Mouse (Mus musculus): Measurements from ENCODE around the gene Grem1. TPM values are rescaled to one million over a fixed set of nuclear protein-coding genes. Genes with fewer than 3 reads are reported as not detected.
A peak's percentile ranks its signal among the peaks of the same experiment; 100 is the strongest.

Gene Grem1
- polyA plus RNA-seq, 1 experiment, result 0.04 TPM

DNA sequence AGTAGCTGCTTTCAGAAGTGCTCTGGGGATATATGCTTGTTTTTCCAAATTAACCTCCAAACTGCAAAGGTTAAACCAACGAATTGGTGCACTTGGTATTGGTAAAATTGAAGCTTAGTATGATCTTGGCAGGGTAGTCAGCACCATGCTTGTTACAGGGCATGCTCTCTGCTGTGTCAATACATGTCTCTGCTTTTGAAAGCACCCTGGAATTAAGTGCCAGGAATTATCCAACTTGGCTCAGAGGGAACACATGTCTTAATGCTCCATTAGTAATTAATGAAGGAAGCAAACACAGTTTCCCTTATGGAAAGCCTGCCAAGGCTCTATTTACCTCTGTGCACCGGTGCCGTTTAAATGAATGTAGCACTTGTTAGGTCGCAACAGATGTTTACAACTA lies 36.7 kb upstream of the Grem1 start:
- H3K27me3 ChIP-seq (ENCODE audit: control insufficient read depth, insufficient read depth, low read length), result no peaks in the 10 kb centered on the region
- H3K36me3 ChIP-seq (ENCODE audit: control insufficient read depth, insufficient read depth, low read length), result no peaks in the 10 kb centered on the region
- H3K27ac ChIP-seq (ENCODE audit: control insufficient read depth, insufficient read depth, low read depth, low read length), result no peak overlapping the region
- peaks cover 5% of the 10 kb centered on the region for H3K4me1 ChIP-seq (ENCODE audit: control insufficient read depth, insufficient read depth, low read length)
- TF ChIP-seq POLR2A (IDR thresholded peaks at IDR 0.05; ENCODE audit: control insufficient read depth, low read depth, low read length), result no peak
- no peak overlapping the region for H3K4me3 ChIP-seq (ENCODE audit: control insufficient read depth, low read depth, low read length)

DNA sequence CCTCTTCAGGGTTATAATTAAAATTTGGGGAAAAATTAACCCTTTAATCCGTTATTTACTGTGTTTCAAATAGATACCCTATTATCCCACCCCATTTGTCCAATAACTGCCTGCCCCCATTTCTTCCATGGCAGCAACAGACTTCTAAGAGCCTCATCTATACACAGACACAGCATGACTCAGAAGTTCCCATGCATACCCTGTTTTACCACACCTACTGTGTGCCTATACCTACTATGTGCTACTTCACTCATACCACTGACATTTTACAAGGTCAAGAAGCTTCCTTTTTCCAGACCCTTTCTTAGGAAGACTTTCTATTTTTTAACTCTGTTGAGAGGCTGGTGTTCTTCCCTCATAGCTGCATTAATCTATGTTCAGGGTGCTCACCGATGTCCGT lies 35.1 kb upstream of the Grem1 start:
- peaks cover 4% of the 10 kb centered on the region for H3K4me1 ChIP-seq (ENCODE audit: control insufficient read depth, insufficient read depth, low read length)
- no peaks in the 10 kb centered on the region for H3K27me3 ChIP-seq (ENCODE audit: control insufficient read depth, insufficient read depth, low read length)
- H3K4me3 ChIP-seq (ENCODE audit: control insufficient read depth, low read depth, low read length), result no peak overlapping the region
- no peaks in the 10 kb centered on the region for H3K36me3 ChIP-seq (ENCODE audit: control insufficient read depth, insufficient read depth, low read length)
- TF ChIP-seq CTCF (IDR thresholded peaks at IDR 0.05; ENCODE audit: control insufficient read depth, insufficient read depth, insufficient replicate concordance, low read depth, low read length) (no peak), POLR2A (IDR thresholded peaks at IDR 0.05; ENCODE audit: control insufficient read depth, low read depth, low read length) (no peak)
- no peak overlapping the region for H3K27ac ChIP-seq (ENCODE audit: control insufficient read depth, insufficient read depth, low read depth, low read length)

DNA sequence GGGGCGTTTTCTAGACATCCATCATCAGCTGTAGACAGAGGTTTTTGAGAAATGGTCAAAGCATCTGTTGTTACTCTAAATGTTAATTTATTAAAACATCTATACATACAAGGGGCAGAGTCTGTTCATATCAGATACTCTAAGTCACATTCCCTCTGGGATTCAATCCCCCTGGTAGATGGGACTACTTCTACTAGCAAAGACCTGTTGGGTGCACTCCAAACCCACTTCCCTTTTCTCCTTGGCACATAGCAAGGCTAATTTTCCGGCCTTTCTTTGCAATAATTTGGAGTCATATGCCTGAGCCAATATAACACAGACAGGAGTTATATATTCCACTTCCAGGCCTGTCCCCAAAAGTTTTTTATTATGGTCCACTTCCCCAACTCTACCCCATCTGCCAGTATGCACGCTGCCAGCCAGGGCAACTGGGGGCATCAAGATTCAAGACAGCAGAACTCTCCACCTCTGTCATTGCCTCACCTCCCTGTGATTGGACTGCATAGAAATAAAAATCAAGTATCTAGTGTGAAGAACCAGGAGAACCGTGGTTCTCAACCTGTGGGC lies 30.5 kb upstream of the Grem1 start:
- TF ChIP-seq CTCF (IDR thresholded peaks at IDR 0.05; ENCODE audit: control insufficient read depth, insufficient read depth, insufficient replicate concordance, low read depth, low read length) (no peak), POLR2A (IDR thresholded peaks at IDR 0.05; ENCODE audit: control insufficient read depth, low read depth, low read length) (no peak)
- no peaks in the 10 kb centered on the region for H3K27me3 ChIP-seq (ENCODE audit: control insufficient read depth, insufficient read depth, low read length)
- H3K27ac ChIP-seq (ENCODE audit: control insufficient read depth, insufficient read depth, low read depth, low read length), result no peak overlapping the region
- H3K4me3 ChIP-seq (ENCODE audit: control insufficient read depth, low read depth, low read length), result no peak overlapping the region
- H3K36me3 ChIP-seq (ENCODE audit: control insufficient read depth, insufficient read depth, low read length), result no peaks in the 10 kb centered on the region
- H3K4me1 ChIP-seq (ENCODE audit: control insufficient read depth, insufficient read depth, low read length), result no peaks in the 10 kb centered on the region

DNA sequence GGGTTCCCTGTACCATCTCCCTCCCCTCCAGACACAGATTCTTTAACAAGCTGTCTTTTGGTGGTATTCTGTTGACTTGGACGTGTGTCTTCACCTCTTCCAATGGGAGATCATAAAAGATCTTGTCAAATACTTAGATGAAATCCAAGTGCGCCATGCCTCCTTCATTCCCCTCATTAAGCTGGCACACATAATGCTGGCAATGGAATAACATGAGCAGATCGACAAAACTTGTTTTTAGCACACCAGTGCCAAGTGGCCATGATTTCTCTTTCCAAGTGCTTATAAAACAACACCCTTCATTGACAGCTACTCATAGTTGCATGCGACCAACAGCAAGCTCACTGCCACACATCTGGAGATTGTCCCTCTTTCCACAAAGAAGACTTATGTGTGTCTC lies 29.4 kb upstream of the Grem1 start:
- H3K4me1 ChIP-seq (ENCODE audit: control insufficient read depth, insufficient read depth, low read length), result no peaks in the 10 kb centered on the region
- H3K27me3 ChIP-seq (ENCODE audit: control insufficient read depth, insufficient read depth, low read length), result no peaks in the 10 kb centered on the region
- H3K27ac ChIP-seq (ENCODE audit: control insufficient read depth, insufficient read depth, low read depth, low read length), result no peak overlapping the region
- TF ChIP-seq POLR2A (IDR thresholded peaks at IDR 0.05; ENCODE audit: control insufficient read depth, low read depth, low read length), result no peak
- no peak for TF ChIP-seq CTCF (IDR thresholded peaks at IDR 0.05; ENCODE audit: control insufficient read depth, insufficient read depth, insufficient replicate concordance, low read depth, low read length)
- H3K36me3 ChIP-seq (ENCODE audit: control insufficient read depth, insufficient read depth, low read length), result no peaks in the 10 kb centered on the region
- no peak overlapping the region for H3K4me3 ChIP-seq (ENCODE audit: control insufficient read depth, low read depth, low read length)

DNA sequence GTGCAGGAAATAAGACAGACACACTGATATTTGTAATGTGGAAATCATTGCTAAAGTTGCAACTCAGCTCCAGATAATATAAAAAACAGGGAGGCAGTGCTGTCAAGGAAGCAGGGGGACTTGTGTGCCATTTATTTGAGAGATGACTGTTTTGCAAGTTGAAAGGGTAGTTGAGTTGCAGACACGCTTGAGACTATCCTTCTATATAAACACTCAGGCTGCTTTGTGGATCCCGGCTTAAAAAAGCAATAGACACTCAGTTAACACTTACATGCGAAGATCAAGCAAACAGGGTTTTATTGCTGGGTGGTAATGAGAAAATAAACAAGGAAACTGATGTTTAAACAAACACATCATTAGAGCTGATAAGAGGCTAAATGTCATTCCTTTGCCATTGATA lies 26.4 kb upstream of the Grem1 start:
- no peaks in the 10 kb centered on the region for H3K27me3 ChIP-seq (ENCODE audit: control insufficient read depth, insufficient read depth, low read length)
- no peaks in the 10 kb centered on the region for H3K36me3 ChIP-seq (ENCODE audit: control insufficient read depth, insufficient read depth, low read length)
- H3K27ac ChIP-seq (ENCODE audit: control insufficient read depth, insufficient read depth, low read depth, low read length), result no peak overlapping the region
- no peak overlapping the region for H3K4me3 ChIP-seq (ENCODE audit: control insufficient read depth, low read depth, low read length)
- H3K4me1 ChIP-seq (ENCODE audit: control insufficient read depth, insufficient read depth, low read length), result no peaks in the 10 kb centered on the region
- no peak for TF ChIP-seq CTCF (IDR thresholded peaks at IDR 0.05; ENCODE audit: control insufficient read depth, insufficient read depth, insufficient replicate concordance, low read depth, low read length)
- TF ChIP-seq POLR2A (IDR thresholded peaks at IDR 0.05; ENCODE audit: control insufficient read depth, low read depth, low read length), result no peak

DNA sequence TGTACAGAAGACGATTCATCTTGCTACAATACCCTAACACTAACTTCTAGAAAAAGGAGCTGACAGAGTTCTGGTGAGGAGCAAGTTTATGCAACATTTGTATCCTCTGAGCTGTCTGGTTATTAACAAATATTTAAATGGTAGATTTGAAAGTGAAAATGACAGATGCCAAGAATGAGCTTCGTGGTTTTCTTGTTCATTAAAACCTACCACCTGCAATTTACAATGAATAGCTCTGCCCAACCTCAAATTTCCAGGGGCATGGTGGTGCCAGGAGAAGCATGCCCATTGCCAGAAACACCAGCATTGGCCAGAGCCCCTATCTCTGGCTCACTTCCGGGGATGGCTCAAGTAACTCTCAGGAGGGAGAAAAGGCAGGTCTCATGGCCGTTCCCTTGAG lies 23.1 kb upstream of the Grem1 start:
- Histone ChIP-seq H3K36me3 (ENCODE audit: control insufficient read depth, insufficient read depth, low read length) (no peaks in the 10 kb centered on the region), H3K27ac (ENCODE audit: control insufficient read depth, insufficient read depth, low read depth, low read length) (no peak overlapping the region), H3K27me3 (ENCODE audit: control insufficient read depth, insufficient read depth, low read length) (no peaks in the 10 kb centered on the region), H3K4me1 (ENCODE audit: control insufficient read depth, insufficient read depth, low read length) (no peaks in the 10 kb centered on the region), H3K4me3 (ENCODE audit: control insufficient read depth, low read depth, low read length) (peak overlapping the region; percentile 53)
- no peak for TF ChIP-seq POLR2A (IDR thresholded peaks at IDR 0.05; ENCODE audit: control insufficient read depth, low read depth, low read length)
- TF ChIP-seq CTCF (IDR thresholded peaks at IDR 0.05; ENCODE audit: control insufficient read depth, insufficient read depth, insufficient replicate concordance, low read depth, low read length), result no peak

DNA sequence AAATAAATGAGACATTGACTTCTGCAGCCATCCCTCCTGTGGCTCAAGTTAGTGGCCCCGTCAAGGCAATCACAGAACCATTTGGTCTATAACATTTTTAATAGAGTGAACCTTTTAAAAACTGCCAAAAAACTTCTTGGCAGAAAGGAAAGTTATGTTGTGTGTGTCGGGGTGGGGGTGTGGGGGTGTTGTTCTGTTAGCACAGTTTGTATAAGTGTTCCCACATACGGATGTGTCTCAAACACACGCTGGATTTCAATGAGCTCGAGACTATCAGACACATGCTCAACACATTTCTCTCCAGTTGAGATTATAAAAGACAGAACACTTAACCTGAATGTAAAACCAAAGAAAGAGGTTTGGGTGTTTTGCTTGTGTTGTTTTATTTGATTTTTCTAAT lies 22.7 kb upstream of the Grem1 start:
- TF ChIP-seq CTCF (IDR thresholded peaks at IDR 0.05; ENCODE audit: control insufficient read depth, insufficient read depth, insufficient replicate concordance, low read depth, low read length) (no peak), POLR2A (IDR thresholded peaks at IDR 0.05; ENCODE audit: control insufficient read depth, low read depth, low read length) (no peak)
- Histone ChIP-seq H3K36me3 (ENCODE audit: control insufficient read depth, insufficient read depth, low read length) (no peaks in the 10 kb centered on the region), H3K27ac (ENCODE audit: control insufficient read depth, insufficient read depth, low read depth, low read length) (no peak overlapping the region), H3K4me1 (ENCODE audit: control insufficient read depth, insufficient read depth, low read length) (no peaks in the 10 kb centered on the region), H3K4me3 (ENCODE audit: control insufficient read depth, low read depth, low read length) (no peak overlapping the region), H3K27me3 (ENCODE audit: control insufficient read depth, insufficient read depth, low read length) (no peaks in the 10 kb centered on the region)

DNA sequence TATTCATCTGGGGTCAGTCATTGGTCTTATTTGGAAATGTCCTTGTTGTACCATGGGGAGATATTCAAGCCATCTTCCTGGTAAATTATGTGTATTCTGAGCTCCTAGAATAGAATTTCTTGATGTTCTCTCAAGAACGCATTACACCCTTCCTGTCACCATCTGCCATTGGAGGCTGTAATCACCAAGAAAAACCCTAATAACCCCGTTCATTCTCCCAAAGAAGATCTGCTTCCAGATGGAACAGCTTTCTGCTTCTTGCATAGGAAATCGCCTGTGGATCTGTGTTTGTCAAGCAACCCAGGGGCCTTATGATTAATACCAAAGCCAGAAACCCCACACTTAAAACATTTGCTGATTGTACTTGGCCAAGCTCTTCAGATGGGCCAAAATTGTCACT lies 20.9 kb upstream of the Grem1 start:
- Histone ChIP-seq H3K4me1 (ENCODE audit: control insufficient read depth, insufficient read depth, low read length) (no peaks in the 10 kb centered on the region), H3K36me3 (ENCODE audit: control insufficient read depth, insufficient read depth, low read length) (no peaks in the 10 kb centered on the region), H3K4me3 (ENCODE audit: control insufficient read depth, low read depth, low read length) (no peak overlapping the region), H3K27ac (ENCODE audit: control insufficient read depth, insufficient read depth, low read depth, low read length) (no peak overlapping the region), H3K27me3 (ENCODE audit: control insufficient read depth, insufficient read depth, low read length) (no peaks in the 10 kb centered on the region)
- TF ChIP-seq CTCF (IDR thresholded peaks at IDR 0.05; ENCODE audit: control insufficient read depth, insufficient read depth, insufficient replicate concordance, low read depth, low read length) (no peak), POLR2A (IDR thresholded peaks at IDR 0.05; ENCODE audit: control insufficient read depth, low read depth, low read length) (no peak)

Measured in testis, adult 2 months (tissue).